Mouse (Mus musculus): ENCODE measurements around the gene Tnfrsf1b. TPM values are rescaled to one million over a fixed set of nuclear protein-coding genes. Genes with fewer than 3 reads are reported as not detected.
"Not testable (repeated sequence)": the region's sequence is repeated elsewhere in the genome, so short reads cannot be mapped to it uniquely, and the experiment has no call there.

Gene Tnfrsf1b
- total and polyA plus RNA-seq, 2 experiments from 2014 or later: 2.8 to 7.5 TPM

- H3K4me3 ChIP-seq (ENCODE audit: low read depth, low read length): no peak overlapping the region
- 86% methylated on average over 2 of the region's 2 CpGs for WGBS
- DNase-seq (ENCODE audit: low spot score): no peak
- H3K9me3 ChIP-seq (ENCODE audit: low read length): no peaks in the 10 kb centered on the region
- no peak overlapping the region for H3K9ac ChIP-seq (replicated peaks; ENCODE audit: low read length, poor library complexity, severe bottlenecking)
- H3K27ac ChIP-seq (ENCODE audit: low read depth, low read length): no peak overlapping the region
- no peak for ATAC-seq (ENCODE audit: low FRiP score)
- no peaks in the 10 kb centered on the region for H3K27me3 ChIP-seq (ENCODE audit: insufficient read depth, low read length)
- H3K36me3 ChIP-seq (ENCODE audit: insufficient read depth, low read length): peaks cover 38% of the 10 kb centered on the region
- H3K4me2 ChIP-seq (ENCODE audit: low read depth, low read length, poor library complexity, severe bottlenecking): no peak overlapping the region
- TF ChIP-seq CTCF (IDR thresholded peaks at IDR 0.05): no peak
- H3K4me1 ChIP-seq (ENCODE audit: insufficient read depth, low read length): no peaks in the 10 kb centered on the region
Measured at GRCm38 (mm10) chr4:145187619-145188018, 59.1 kb downstream of the Tnfrsf1b start.

GRCm38 (mm10) chr4:145178918-145179549 lies 67.6 kb downstream of the Tnfrsf1b start:
- 97% methylated on average over 5 of the region's 5 CpGs for WGBS
- Histone ChIP-seq H3K4me2 (ENCODE audit: low read depth, low read length, poor library complexity, severe bottlenecking) (no peak overlapping the region), H3K9ac (replicated peaks; ENCODE audit: low read length, poor library complexity, severe bottlenecking) (no peak overlapping the region), H3K27me3 (ENCODE audit: insufficient read depth, low read length) (no peaks in the 10 kb centered on the region), H3K27ac (ENCODE audit: low read depth, low read length) (no peak overlapping the region), H3K36me3 (ENCODE audit: insufficient read depth, low read length) (peaks cover 28% of the 10 kb centered on the region), H3K4me1 (ENCODE audit: insufficient read depth, low read length) (no peaks in the 10 kb centered on the region), H3K4me3 (ENCODE audit: low read depth, low read length) (no peak overlapping the region), H3K9me3 (ENCODE audit: low read length) (no peaks in the 10 kb centered on the region)
- TF ChIP-seq CTCF (IDR thresholded peaks at IDR 0.05): no peak
- ATAC-seq (ENCODE audit: low FRiP score): no peak
- DNase-seq (ENCODE audit: low spot score): no peak

DNA sequence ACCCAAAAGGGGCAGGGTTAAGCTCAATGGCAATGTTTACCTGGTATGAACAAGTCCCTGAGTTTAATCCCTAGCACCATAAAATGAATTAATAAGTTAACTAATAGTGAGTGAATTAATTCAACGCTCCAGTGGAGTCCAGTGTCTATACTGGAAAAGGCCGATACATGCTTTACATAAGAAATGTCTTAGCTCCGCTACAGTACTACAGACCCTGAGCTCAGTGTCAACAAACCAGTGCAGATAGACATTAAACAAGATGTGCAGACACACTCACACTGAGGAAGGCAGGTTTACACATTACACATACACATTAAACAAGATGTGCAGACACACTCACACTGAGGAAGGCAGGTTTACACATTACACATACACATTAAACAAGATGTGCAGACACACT lies 81.1 kb downstream of the Tnfrsf1b start:
- not testable (repeated sequence) for H3K27ac ChIP-seq (ENCODE audit: low read depth, low read length); H3K4me2 ChIP-seq (ENCODE audit: low read depth, low read length, poor library complexity, severe bottlenecking); H3K9ac ChIP-seq (replicated peaks; ENCODE audit: low read length, poor library complexity, severe bottlenecking); H3K4me1 ChIP-seq (ENCODE audit: insufficient read depth, low read length); H3K9me3 ChIP-seq (ENCODE audit: low read length); ATAC-seq (ENCODE audit: low FRiP score); DNase-seq (ENCODE audit: low spot score); H3K4me3 ChIP-seq (ENCODE audit: low read depth, low read length); H3K27me3 ChIP-seq (ENCODE audit: insufficient read depth, low read length)
- peaks cover 83% of the 10 kb centered on the region for H3K36me3 ChIP-seq (ENCODE audit: insufficient read depth, low read length)
- 91% methylated on average over 3 of the region's 3 CpGs for WGBS

DNA sequence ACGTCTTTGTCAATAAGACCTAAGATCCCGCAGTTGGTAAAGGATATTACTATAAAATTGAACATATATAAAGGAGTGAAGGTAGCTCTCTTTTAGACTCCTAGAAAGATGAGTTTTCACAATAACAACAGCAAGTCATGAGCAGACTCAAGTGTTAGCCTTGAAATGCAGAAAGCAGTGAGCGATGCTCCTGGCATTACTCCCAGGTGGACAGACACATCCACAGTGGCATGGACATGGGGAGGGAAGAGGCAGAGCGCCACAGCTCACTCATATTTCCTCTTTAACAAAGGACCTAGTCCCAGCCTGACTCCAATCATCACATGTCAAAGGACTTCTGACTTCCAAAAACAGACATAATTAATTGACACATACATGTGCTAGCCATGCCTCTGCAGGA lies 82.6 kb downstream of the Tnfrsf1b start:
- Histone ChIP-seq H3K4me2 (ENCODE audit: low read depth, low read length, poor library complexity, severe bottlenecking) (no peak overlapping the region), H3K36me3 (ENCODE audit: insufficient read depth, low read length) (peaks cover 81% of the 10 kb centered on the region), H3K27ac (ENCODE audit: low read depth, low read length) (no peak overlapping the region), H3K9me3 (ENCODE audit: low read length) (no peaks in the 10 kb centered on the region), H3K27me3 (ENCODE audit: insufficient read depth, low read length) (no peaks in the 10 kb centered on the region), H3K4me3 (ENCODE audit: low read depth, low read length) (no peak overlapping the region), H3K9ac (replicated peaks; ENCODE audit: low read length, poor library complexity, severe bottlenecking) (no peak overlapping the region), H3K4me1 (ENCODE audit: insufficient read depth, low read length) (no peaks in the 10 kb centered on the region)
- 98% methylated on average over 4 of the region's 4 CpGs for WGBS
- ATAC-seq (ENCODE audit: low FRiP score): no peak
- no peak for TF ChIP-seq CTCF (IDR thresholded peaks at IDR 0.05)
- no peak for DNase-seq (ENCODE audit: low spot score)

Other genes with a start within 250 kb of the Tnfrsf1b start
- gene Vps13d, start 51.9 kb downstream of the Tnfrsf1b start, total RNA-seq (2014; rRNA removed): 35.6 and 36.5 TPM in 2 replicates
- 7.8 and 9.1 TPM in 2 replicates for gene Vps13d, start 51.9 kb downstream of the Tnfrsf1b start, polyA plus RNA-seq (2015; fragmentation: Nextera tagmentation; extraction: Ambion mirVana)
- 3.3 and 3.7 TPM in 2 replicates for gene Tnfrsf8, start 68.3 kb upstream of the Tnfrsf1b start, total RNA-seq (2014; rRNA removed)
- 3.0 TPM in 2 replicates for gene Tnfrsf8, start 68.3 kb upstream of the Tnfrsf1b start, polyA plus RNA-seq (2015; fragmentation: Nextera tagmentation; extraction: Ambion mirVana)